In genomic region chr13:114742534-114742933, GRCm38 (mm10) we compare ENCODE assay signal across 17 mouse cellular contexts.
"Had no signal": no experiment of that assay in that cellular context is flagged by ENCODE, and none has a peak within 500 bp of the region (broad histone marks: within the 10 kb centered on the region; RNA-seq: fewer than 3 reads in every experiment).

No protein-coding gene starts in this region.

- H3K9ac ChIP-seq: kidney, embryonic 15.5 days; liver, embryonic 13.5 days; lung, embryonic 15.5 days had no signal

- H3K27me3 ChIP-seq: kidney, embryonic 15.5 days; liver, embryonic 13.5 days; lung, embryonic 15.5 days had no signal

- DNase-seq: kidney, adult 2 months; kidney, postnatal 10 days; kidney, postnatal 36 days; layer of hippocampus, postnatal 36 days; liver, embryonic 13.5 days; midbrain, embryonic 14.5 days; right cerebral cortex, adult 18-20 months; right cerebral cortex, postnatal 14 days; right cerebral cortex, postnatal 4 days; thymus, adult 2 months; thymus, postnatal 25 days had no signal

- H3K4me1 ChIP-seq: kidney, embryonic 15.5 days; liver, embryonic 13.5 days; lung, embryonic 15.5 days had no signal

- H3K9me3 ChIP-seq: kidney, embryonic 15.5 days; liver, embryonic 13.5 days; lung, embryonic 15.5 days had no signal

- H3K27ac ChIP-seq: kidney, embryonic 15.5 days; left cerebral cortex, adult 2 months; liver, embryonic 13.5 days; lung, embryonic 15.5 days; stomach, postnatal 0 days had no signal

- H3K36me3 ChIP-seq: kidney, embryonic 15.5 days; liver, embryonic 13.5 days; lung, embryonic 15.5 days had no signal

- H3K4me2 ChIP-seq: kidney, embryonic 15.5 days; liver, embryonic 13.5 days; lung, embryonic 15.5 days; midbrain, embryonic 11.5 days had no signal

- H3K4me3 ChIP-seq: kidney, embryonic 15.5 days; left cerebral cortex, adult 2 months; liver, embryonic 13.5 days; lung, embryonic 15.5 days had no signal

- ATAC-seq: intestine, postnatal 0 days had no signal
